Mouse (Mus musculus) CH12.LX (cell line): ENCODE results near the gene Hist1h4d. TPM values are rescaled to one million over a fixed set of nuclear protein-coding genes. Genes with fewer than 3 reads are reported as not detected.
"Not testable (repeated sequence)": the region's sequence is repeated elsewhere in the genome, so short reads cannot be mapped to it uniquely, and the experiment has no call there.

Experiments used
- DNase-seq: peaks from one replicate; pipeline ENCODE4 v3.0.0-alpha.2; 2013; ENCODE audit errors: extremely low read depth
- H3K27ac ChIP-seq: 2 replicates; pipeline ENCODE4 v1.5.1; 2012; ENCODE audit warnings: low read depth, mild to moderate bottlenecking, control low read depth, moderate library complexity; ENCODE audit not compliant: insufficient read depth
- H3K27me3 ChIP-seq: replicated peaks from 2 replicates; pipeline ENCODE3; 2012; ENCODE audit warnings: inconsistent platforms
- H3K36me3 ChIP-seq, 2 experiments: replicated peaks in 1 of 2; 2 replicates each; pipeline versions ENCODE3 to v1.6.1; 2012; ENCODE audit warnings: inconsistent platforms in 1 of 2, low read length in 1 of 2, mild to moderate bottlenecking in 1 of 2, mixed read lengths in 1 of 2, moderate library complexity in 1 of 2; ENCODE audit not compliant: control insufficient read depth in 1 of 2, insufficient read depth in 1 of 2
- H3K4me1 ChIP-seq, 2 experiments: 2 replicates each; pipeline ENCODE4 v1.6.1; 2012; ENCODE audit warnings: inconsistent platforms in 1 of 2, moderate library complexity in 1 of 2; ENCODE audit not compliant: insufficient read depth in 2 of 2, control insufficient read depth in 1 of 2
- H3K4me2 ChIP-seq: 2 replicates; pipeline ENCODE4 v1.6.1; 2012; ENCODE audit warnings: low read depth, mild to moderate bottlenecking, control low read depth; ENCODE audit not compliant: poor library complexity, insufficient read depth, severe bottlenecking
- H3K4me3 ChIP-seq, 3 experiments: fragments of 150-350 bp in 1 of 3; sonication (generic) in 1 of 3; replicated peaks in 1 of 3; 2 replicates each; pipeline versions ENCODE3 to v1.5.1; 2011 to 2012; ENCODE audit warnings: low read depth in 2 of 3, low read length in 2 of 3, mild to moderate bottlenecking in 2 of 3, moderate library complexity in 2 of 3, control low read depth in 1 of 3, improper control_type of control experiment in 1 of 3, inconsistent platforms in 1 of 3, mixed read lengths in 1 of 3; ENCODE audit not compliant: poor library complexity in 1 of 3
- H3K79me2 ChIP-seq: replicated peaks from 2 replicates; pipeline ENCODE4 v1.6.1; 2012; ENCODE audit warnings: mild to moderate bottlenecking, moderate library complexity; ENCODE audit not compliant: control insufficient read depth, poor library complexity, insufficient read depth, severe bottlenecking; ENCODE audit errors: extremely low read depth
- H3K9ac ChIP-seq: 2 replicates; pipeline ENCODE4 v1.6.1; 2012; ENCODE audit warnings: low read depth, mild to moderate bottlenecking, control low read depth, moderate library complexity; ENCODE audit not compliant: insufficient read depth
- H3K9me3 ChIP-seq: replicated peaks from 2 replicates; pipeline ENCODE3; 2012; ENCODE audit warnings: low read length, inconsistent platforms, mixed read lengths
- BHLHE40 ChIP-seq: IDR thresholded peaks from 2 replicates; pipeline ENCODE4 v1.6.1; 2011; ENCODE audit warnings: mild to moderate bottlenecking, low read depth, low read length, improper control_type of control experiment
- CHD1 ChIP-seq: IDR thresholded peaks from 2 replicates; pipeline ENCODE4 v1.6.1; 2012; ENCODE audit warnings: low read depth, low read length, improper control_type of control experiment, inconsistent platforms
- CHD2 ChIP-seq: IDR thresholded peaks from 2 replicates; pipeline ENCODE4 v1.6.1; 2011; ENCODE audit warnings: low read length, improper control_type of control experiment
- CTCF ChIP-seq, 2 experiments: IDR thresholded peaks in 1 of 2; conservative IDR thresholded peaks in 1 of 2; 2 replicates each; pipeline ENCODE4 v1.5.1; 2011 to 2012; ENCODE audit warnings: low read depth in 2 of 2, low read length in 2 of 2, improper control_type of control experiment in 1 of 2, inconsistent platforms in 1 of 2, mild to moderate bottlenecking in 1 of 2, moderate library complexity in 1 of 2
- E2F4 ChIP-seq: IDR thresholded peaks from 2 replicates; pipeline ENCODE4 v1.6.1; 2011; ENCODE audit warnings: low read depth, low read length, improper control_type of control experiment; ENCODE audit not compliant: insufficient replicate concordance
- ELF1 ChIP-seq: IDR thresholded peaks from 2 replicates; pipeline ENCODE4 v1.6.1; 2014; ENCODE audit warnings: low read depth, mild to moderate bottlenecking, inconsistent platforms, low read length, improper control_type of control experiment
- EP300 ChIP-seq: IDR thresholded peaks from 2 replicates; pipeline ENCODE4 v1.6.1; 2011; ENCODE audit warnings: low read length, improper control_type of control experiment
- ETS1 ChIP-seq: conservative IDR thresholded peaks from 2 replicates; pipeline ENCODE4 v1.6.1; 2012; ENCODE audit warnings: low read depth, mild to moderate bottlenecking, inconsistent platforms, low read length, improper control_type of control experiment, moderate library complexity
- GABPA ChIP-seq: IDR thresholded peaks from 2 replicates; pipeline ENCODE4 v1.6.1; 2012; ENCODE audit warnings: low read depth, low read length, improper control_type of control experiment, inconsistent platforms; ENCODE audit not compliant: insufficient replicate concordance
- HCFC1 ChIP-seq: IDR thresholded peaks from 2 replicates; pipeline ENCODE4 v1.6.1; 2012; ENCODE audit warnings: low read depth, mild to moderate bottlenecking, inconsistent platforms, low read length, improper control_type of control experiment
- JUN ChIP-seq: IDR thresholded peaks from 2 replicates; pipeline ENCODE4 v1.6.1; 2011; ENCODE audit warnings: low read depth, mild to moderate bottlenecking, low read length, improper control_type of control experiment, moderate library complexity; ENCODE audit not compliant: insufficient read depth
- JUND ChIP-seq: conservative IDR thresholded peaks from 2 replicates; pipeline ENCODE4 v1.6.1; 2011; ENCODE audit warnings: low read depth, low read length, improper control_type of control experiment
- KAT2A ChIP-seq: IDR thresholded peaks from 2 replicates; pipeline ENCODE4 v1.6.1; 2012; ENCODE audit warnings: low read length, improper control_type of control experiment, inconsistent platforms; ENCODE audit not compliant: insufficient replicate concordance
- MAFK ChIP-seq: IDR thresholded peaks from 2 replicates; pipeline ENCODE4 v1.6.1; 2011; ENCODE audit warnings: low read length, improper control_type of control experiment; ENCODE audit not compliant: insufficient replicate concordance
- MAX ChIP-seq: IDR thresholded peaks from 2 replicates; pipeline ENCODE4 v1.6.1; 2011; ENCODE audit warnings: low read length, improper control_type of control experiment
- MAZ ChIP-seq: IDR thresholded peaks from 2 replicates; pipeline ENCODE4 v1.6.1; 2012; ENCODE audit warnings: low read depth, mild to moderate bottlenecking, inconsistent platforms, low read length, improper control_type of control experiment, moderate library complexity
- MEF2A ChIP-seq: IDR thresholded peaks from 2 replicates; pipeline ENCODE4 v1.6.1; 2014; ENCODE audit warnings: low read depth, mild to moderate bottlenecking, inconsistent platforms, low read length, improper control_type of control experiment, borderline replicate concordance
- MXI1 ChIP-seq: IDR thresholded peaks from 2 replicates; pipeline ENCODE4 v1.6.1; 2011; ENCODE audit warnings: mild to moderate bottlenecking, low read depth, low read length, improper control_type of control experiment
- MYC ChIP-seq: IDR thresholded peaks from 2 replicates; pipeline ENCODE4 v1.6.1; 2011; ENCODE audit warnings: low read depth, mild to moderate bottlenecking, improper control_type of control experiment, low read length
- NELFE ChIP-seq: IDR thresholded peaks from 2 replicates; pipeline ENCODE4 v1.6.1; 2011; ENCODE audit warnings: low read depth, low read length, improper control_type of control experiment
- PAX5 ChIP-seq: IDR thresholded peaks from 2 replicates; pipeline ENCODE4 v1.6.1; 2012; ENCODE audit warnings: low read length, inconsistent platforms, mixed read lengths
- POLR2A ChIP-seq: IDR thresholded peaks from 2 replicates; pipeline ENCODE4 v1.6.1; 2011; ENCODE audit warnings: low read depth, mild to moderate bottlenecking, improper control_type of control experiment, low read length
- POLR2AphosphoS2 ChIP-seq: IDR thresholded peaks from 2 replicates; pipeline ENCODE4 v1.6.1; 2011; ENCODE audit warnings: low read depth, low read length, improper control_type of control experiment
- RAD21 ChIP-seq: IDR thresholded peaks from 2 replicates; pipeline ENCODE4 v1.6.1; 2011; ENCODE audit warnings: low read depth, mild to moderate bottlenecking, low read length, improper control_type of control experiment, moderate library complexity
- RCOR1 ChIP-seq: conservative IDR thresholded peaks from 2 replicates; pipeline ENCODE4 v1.6.1; 2012; ENCODE audit warnings: low read depth, mild to moderate bottlenecking, inconsistent platforms, low read length, improper control_type of control experiment
- SIN3A ChIP-seq: IDR thresholded peaks from 2 replicates; pipeline ENCODE4 v1.6.1; 2012; ENCODE audit warnings: low read length, improper control_type of control experiment, inconsistent platforms
- TBP ChIP-seq: conservative IDR thresholded peaks from 2 replicates; pipeline ENCODE4 v1.6.1; 2011; ENCODE audit warnings: low read depth, low read length, improper control_type of control experiment
- TCF12 ChIP-seq: IDR thresholded peaks from 2 replicates; pipeline ENCODE4 v1.6.1; 2014; ENCODE audit warnings: low read depth, mild to moderate bottlenecking, inconsistent platforms, low read length, improper control_type of control experiment
- USF1 ChIP-seq: IDR thresholded peaks from 2 replicates; pipeline ENCODE4 v1.6.1; 2014; ENCODE audit warnings: low read depth, mild to moderate bottlenecking, inconsistent platforms, low read length, improper control_type of control experiment
- USF2 ChIP-seq: conservative IDR thresholded peaks from 2 replicates; pipeline ENCODE4 v1.6.1; 2011; ENCODE audit warnings: low read depth, low read length, improper control_type of control experiment
- ZC3H11A ChIP-seq: IDR thresholded peaks from 2 replicates; pipeline ENCODE4 v1.6.1; 2012; ENCODE audit warnings: low read depth, mild to moderate bottlenecking, inconsistent platforms, low read length, improper control_type of control experiment
- ZKSCAN1 ChIP-seq: IDR thresholded peaks from 2 replicates; pipeline ENCODE4 v1.6.1; 2012; ENCODE audit warnings: low read depth, inconsistent platforms, low read length, improper control_type of control experiment, borderline replicate concordance
- ZMIZ1 ChIP-seq: IDR thresholded peaks from 2 replicates; pipeline ENCODE4 v1.6.1; 2012; ENCODE audit warnings: low read depth, mild to moderate bottlenecking, inconsistent platforms, low read length, improper control_type of control experiment
- ZNF384 ChIP-seq: IDR thresholded peaks from 2 replicates; pipeline ENCODE4 v1.6.1; 2012; ENCODE audit warnings: low read depth, low read length, improper control_type of control experiment, inconsistent platforms
- dilution Hi-C: fragments of 300-500 bp; cut with MboI; formaldehyde crosslinking; loops from 2 replicates; pipeline ENCODE4 v1.14.3; 2020; ENCODE audit warnings: low sequenced_read_pairs; ENCODE audit not compliant: extremely low pct_unique_long_range_greater_than_20kb, extremely low pct_ligation_motif_present
- in situ Hi-C: fragments of 300-500 bp; cut with MboI; formaldehyde crosslinking; loops from 3 replicates; pipeline ENCODE4 v1.14.3; 2019; ENCODE audit warnings: low sequenced_read_pairs, low pct_ligation_motif_present, low pct_unique_long_range_greater_than_20kb, mixed read lengths
- polyA plus RNA-seq: library from polyadenylated mRNA; unstranded; fragments of >175 nt; gene quantifications from 2 replicates; pipeline ENCODE4 v1.2.1, GENCODE M21; 2012; ENCODE audit warnings: low read depth; ENCODE audit not compliant: insufficient read length
- total RNA-seq, 2 experiments: library from RNA; depleted of rRNA; stranded (reverse); fragments of 300-350 nt in 1 of 2; fragments of >200 nt in 1 of 2; gene quantifications; 2 replicates each; pipeline ENCODE4 v1.2.3; 2012 to 2014

Hist1h4d gene
- total and polyA plus RNA-seq, 3 experiments, result 6.7 to 1,831 (median 27.7) TPM

- dilution Hi-C loops, result no loop called here
- H3K79me2 ChIP-seq, result no peaks in the 10 kb centered on the region
- peak; percentile 42 for DNase-seq
- TF ChIP-seq CHD2, result peak; percentile 81
- no peak; the same call in 1 of the 2 replicates for TF ChIP-seq HCFC1
- no peak for TF ChIP-seq PAX5
- peak overlapping the region; percentile 74; the same call in 1 of the 2 replicates for H3K27ac ChIP-seq
- no peaks in the 10 kb centered on the region for H3K9me3 ChIP-seq
- no peaks in the 10 kb centered on the region for H3K27me3 ChIP-seq
- in situ Hi-C loops, result no loop called here
- peak overlapping the region; percentile 94 for H3K9ac ChIP-seq
- no peak overlapping the region for H3K4me3 ChIP-seq
- H3K4me2 ChIP-seq, result peak overlapping the region; percentile 97
- H3K36me3 ChIP-seq, result no peaks in the 10 kb centered on the region
- H3K4me1 ChIP-seq, result peaks cover 3 to 51% of the 10 kb centered on the region in 2 experiments
Measured at GRCm38 (mm10) chr13:23586940-23587225, 5.5 kb downstream of the Hist1h4d start.

GRCm38 (mm10) chr13:23591206-23591605, 9.8 kb downstream of the Hist1h4d start:
- dilution Hi-C loops, result no loop called here

GRCm38 (mm10) chr13:23591886-23592285, 10.5 kb downstream of the Hist1h4d start:
- H3K9me3 ChIP-seq, H3K79me2 ChIP-seq, dilution Hi-C loops, H3K27ac ChIP-seq, DNase-seq, H3K27me3 ChIP-seq, H3K36me3 ChIP-seq, H3K4me3 ChIP-seq: not testable (repeated sequence)
- H3K4me1 ChIP-seq, result peaks cover under 1 to 40% of the 10 kb centered on the region in 2 experiments; a peak in 3 of 4 replicates
- H3K4me2 ChIP-seq, result peak overlapping the region; percentile 51; the same call in 1 of the 2 replicates
- in situ Hi-C loops, result loop anchor here (5.0 kb wide), 1 partner anchor 160 kb away; no protein-coding TSS in a partner anchor
- H3K9ac ChIP-seq, result peak overlapping the region; percentile 40; the same call in 1 of the 2 replicates

More at GRCm38 (mm10) chr13:23591206-23591605, 9.8 kb downstream of the Hist1h4d start:
- H3K4me1 ChIP-seq, result peaks cover 0 to 45% of the 10 kb centered on the region in 2 experiments; a peak in 3 of 4 replicates
- in situ Hi-C loops, result loop anchor here (5.0 kb wide), 1 partner anchor 159 kb away; no protein-coding TSS in a partner anchor
- peak overlapping the region; percentile 40; the same call in 1 of the 2 replicates for H3K9ac ChIP-seq
- DNase-seq, result no peak
- H3K9me3 ChIP-seq, result no peaks in the 10 kb centered on the region
- H3K79me2 ChIP-seq, result no peaks in the 10 kb centered on the region
- H3K4me2 ChIP-seq, result peak overlapping the region; percentile 51
- no peak overlapping the region for H3K4me3 ChIP-seq
- TF ChIP-seq ZC3H11A (no peak), KAT2A (no peak), HCFC1 (peak; percentile 33; the same call in 1 of the 2 replicates), MXI1 (no peak), CHD2 (no peak), ZKSCAN1 (no peak), USF2 (no peak), GABPA (no peak), CTCF (conservative IDR thresholded peaks at IDR 0.05 in 1 of 2, IDR thresholded peaks at IDR 0.05 in 1 of 2; ENCODE audit: low read depth in 2 of 2, low read length in 2 of 2) (no peak), ZNF384 (no peak), JUN (no peak), POLR2A (no peak), MAZ (no peak), TCF12 (peak; percentile 46; the same call in 1 of the 2 replicates), E2F4 (0 out of 2 replicates have a peak, but pooled peaks have one; percentile 60), ZMIZ1 (no peak), SIN3A (peak; percentile 35; the same call in 1 of the 2 replicates), POLR2AphosphoS2 (no peak), TBP (0 out of 2 replicates have a peak, but pooled peaks have one; percentile 23), ETS1 (no peak), ELF1 (peak; percentile 76), USF1 (no peak), MAX (no peak; the same call in 1 of the 2 replicates), BHLHE40 (no peak), JUND (no peak), NELFE (peak; percentile 51; the same call in 1 of the 2 replicates), RCOR1 (0 out of 2 replicates have a peak, but pooled peaks have one; percentile 32), RAD21 (no peak), MAFK (peak; percentile 34; the same call in 1 of the 2 replicates), MEF2A (no peak), MYC (no peak), CHD1 (no peak), EP300 (peak; percentile 38; the same call in 1 of the 2 replicates)
- TF ChIP-seq, all 38 proteins: peak for 10
- no peak overlapping the region for H3K27ac ChIP-seq
- H3K36me3 ChIP-seq, result no peaks in the 10 kb centered on the region
- no peaks in the 10 kb centered on the region for H3K27me3 ChIP-seq
